Mouse (Mus musculus) lung, postnatal 0 days (tissue): Measurements from ENCODE around the gene Osbpl11.

Experiments used
- CTCF ChIP-seq: IDR thresholded peaks from 2 replicates; pipeline ENCODE4 v1.5.1; 2016; ENCODE audit warnings: antibody characterized with exemption, mild to moderate bottlenecking
- EP300 ChIP-seq: IDR thresholded peaks from 2 replicates; pipeline ENCODE4 v1.6.1; 2016; ENCODE audit warnings: antibody characterized with exemption, mild to moderate bottlenecking, control low read depth

DNA sequence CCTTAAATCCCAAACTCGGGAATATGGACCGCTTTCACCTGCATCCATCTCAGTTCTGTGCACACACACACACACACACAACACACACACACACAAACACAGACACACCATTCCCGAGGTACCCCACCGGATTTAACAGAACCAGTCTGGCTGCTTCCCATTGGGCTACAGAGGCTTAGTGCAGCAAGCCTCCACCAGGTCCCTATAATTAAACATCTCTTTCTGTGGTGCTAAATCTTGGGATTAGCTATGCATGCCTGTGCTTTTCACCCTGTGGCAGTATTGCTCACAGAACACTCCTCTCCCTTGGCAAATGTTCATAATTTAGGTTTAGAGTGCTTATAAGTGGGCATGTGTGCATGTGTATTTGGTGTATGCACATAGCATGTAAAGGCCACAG is 36.7 kb upstream of the Osbpl11 start:
- TF ChIP-seq CTCF (no peak), EP300 (no peak)
